Mouse (Mus musculus) kidney, postnatal 0 days (tissue): Measurements from ENCODE around the gene Slc35e1. TPM values are rescaled to one million over a fixed set of nuclear protein-coding genes. Genes with fewer than 3 reads are reported as not detected.

Experiments used
- ATAC-seq: fragments of 200-750 bp; cut with Nextera tagmentation; replicated peaks from 2 replicates; pipeline ENCODE4 v1.8.0; 2017; ENCODE audit warnings: low read depth, moderate number of reproducible peaks, moderate TSS enrichment, moderate library complexity; ENCODE audit not compliant: low FRiP score
- DNase-seq: peaks from one replicate; pipeline ENCODE4 v3.0.0-alpha.2; 2016; ENCODE audit warnings: low spot score
- H3K27ac ChIP-seq: fragments of 300-500 bp; sonication (generic); 2 replicates; pipeline ENCODE4 v1.5.1; 2014; ENCODE audit warnings: mild to moderate bottlenecking
- H3K27me3 ChIP-seq: fragments of 300-500 bp; sonication (generic); 2 replicates; pipeline ENCODE4 v1.6.1; 2014; ENCODE audit warnings: low read length, mixed read lengths; ENCODE audit not compliant: insufficient read depth
- H3K36me3 ChIP-seq: fragments of 300-500 bp; sonication (generic); 2 replicates; pipeline ENCODE4 v1.6.1; 2014; ENCODE audit warnings: low read length, mixed read lengths; ENCODE audit not compliant: insufficient read depth
- H3K4me1 ChIP-seq: fragments of 300-500 bp; sonication (generic); replicated peaks from 2 replicates; pipeline ENCODE4 v1.6.1; 2014; ENCODE audit warnings: antibody characterized with exemption, low read length, mixed read lengths; ENCODE audit not compliant: insufficient read depth
- H3K4me2 ChIP-seq: fragments of 300-500 bp; sonication (generic); 2 replicates; pipeline ENCODE4 v1.6.1; 2014; ENCODE audit warnings: mild to moderate bottlenecking, low read length, moderate library complexity, mixed read lengths
- H3K4me3 ChIP-seq: fragments of 300-500 bp; sonication (generic); replicated peaks from 2 replicates; pipeline ENCODE4 v1.5.1; 2014; ENCODE audit warnings: low read depth, low read length
- H3K9ac ChIP-seq: fragments of 300-500 bp; sonication (generic); 2 replicates; pipeline ENCODE4 v1.6.1; 2014; ENCODE audit warnings: low read depth, low read length
- H3K9me3 ChIP-seq: fragments of 300-500 bp; sonication (generic); replicated peaks from 2 replicates; pipeline ENCODE4 v1.6.1; 2016; ENCODE audit warnings: low read length, inconsistent platforms, mixed read lengths
- CTCF ChIP-seq: IDR thresholded peaks from 2 replicates; pipeline ENCODE4 v1.5.1; 2016; ENCODE audit warnings: antibody characterized with exemption, low read depth, mild to moderate bottlenecking, moderate library complexity
- WGBS: fragments of 180-500 bp; shearing (Covaris S2); extraction: QIAGEN DNeasy Blood & Tissue Kit; methylation state at CpG from one replicate; pipeline ENCODE4 v1.1.7; 2014; 5-methylcytosine and 5-hydroxymethylcytosine counted together
- polyA plus RNA-seq: library from polyadenylated mRNA; unstranded; fragments of >200 nt; fragmentation: Nextera tagmentation; extraction: Ambion mirVana; gene quantifications from 2 replicates; pipeline ENCODE4 v1.2.1, GENCODE M21; 2015

Gene Slc35e1
- polyA plus RNA-seq, 1 experiment from 2014 or later: 9.1 TPM

- Histone ChIP-seq H3K9me3 (no peaks in the 10 kb centered on the region), H3K27ac (no peak overlapping the region), H3K36me3 (0 out of 2 replicates have a peak, but pooled peaks cover 3% of the 10 kb centered on the region), H3K27me3 (no peaks in the 10 kb centered on the region), H3K4me1 (no peaks in the 10 kb centered on the region), H3K4me2 (no peak overlapping the region), H3K9ac (no peak overlapping the region), H3K4me3 (no peak overlapping the region)
- 64% methylated on average over 1 of the region's 1 CpGs for WGBS
- no peak for DNase-seq
- no peak for TF ChIP-seq CTCF
- no peak for ATAC-seq
Observed at GRCm38 (mm10) chr8:72513158-72513557, 20.7 kb upstream of the Slc35e1 start.

- Histone ChIP-seq H3K27ac (no peak overlapping the region), H3K9me3 (no peaks in the 10 kb centered on the region), H3K4me1 (no peaks in the 10 kb centered on the region), H3K27me3 (no peaks in the 10 kb centered on the region), H3K4me2 (no peak overlapping the region), H3K36me3 (0 out of 2 replicates have a peak, but pooled peaks cover 3% of the 10 kb centered on the region), H3K9ac (no peak overlapping the region), H3K4me3 (no peak overlapping the region)
- no peak for DNase-seq
- no peak for ATAC-seq
- TF ChIP-seq CTCF: no peak
- WGBS: 92% methylated on average over 1 of the region's 1 CpGs
Observed at GRCm38 (mm10) chr8:72512648-72513047, 20.2 kb upstream of the Slc35e1 start.

GRCm38 (mm10) chr8:72507505-72507904, 15.1 kb upstream of the Slc35e1 start:
- no peak for ATAC-seq
- no peak overlapping the region for H3K4me3 ChIP-seq
- 0 out of 2 replicates have a peak, but pooled peaks cover 3% of the 10 kb centered on the region for H3K36me3 ChIP-seq

GRCm38 (mm10) chr8:72504637-72505314, 12.4 kb upstream of the Slc35e1 start:
- no peak for TF ChIP-seq CTCF
- Histone ChIP-seq H3K9ac (no peak overlapping the region), H3K27me3 (no peaks in the 10 kb centered on the region), H3K27ac (no peak overlapping the region), H3K4me3 (no peak overlapping the region), H3K36me3 (0 out of 2 replicates have a peak, but pooled peaks cover 3% of the 10 kb centered on the region), H3K9me3 (no peaks in the 10 kb centered on the region), H3K4me1 (no peaks in the 10 kb centered on the region), H3K4me2 (no peak overlapping the region)
- no peak for ATAC-seq
- DNase-seq: no peak

More at GRCm38 (mm10) chr8:72507505-72507904, 15.1 kb upstream of the Slc35e1 start:
- no peak for TF ChIP-seq CTCF
- WGBS: 89% methylated on average over 1 of the region's 1 CpGs
- Histone ChIP-seq H3K27me3 (no peaks in the 10 kb centered on the region), H3K27ac (no peak overlapping the region), H3K9ac (no peak overlapping the region), H3K4me1 (no peaks in the 10 kb centered on the region), H3K9me3 (no peaks in the 10 kb centered on the region), H3K4me2 (no peak overlapping the region)
- DNase-seq: no peak

GRCm38 (mm10) chr8:72504137-72504536, 11.7 kb upstream of the Slc35e1 start:
- Histone ChIP-seq H3K27ac (no peak overlapping the region), H3K4me2 (no peak overlapping the region), H3K4me3 (no peak overlapping the region), H3K4me1 (no peaks in the 10 kb centered on the region), H3K9ac (no peak overlapping the region), H3K9me3 (no peaks in the 10 kb centered on the region), H3K27me3 (no peaks in the 10 kb centered on the region), H3K36me3 (no peaks in the 10 kb centered on the region)
- ATAC-seq (no peak), DNase-seq (no peak)
- no peak for TF ChIP-seq CTCF

GRCm38 (mm10) chr8:72500521-72500931, 8.1 kb upstream of the Slc35e1 start:
- H3K9ac ChIP-seq: no peak overlapping the region
- H3K27me3 ChIP-seq: no peaks in the 10 kb centered on the region
- H3K4me3 ChIP-seq: no peak overlapping the region
- 86% methylated on average over 1 of the region's 1 CpGs for WGBS
- H3K36me3 ChIP-seq: peaks cover 16% of the 10 kb centered on the region; the same call in 1 of the 2 replicates
- H3K4me2 ChIP-seq: no peak overlapping the region
- DNase-seq: no peak
- H3K9me3 ChIP-seq: no peaks in the 10 kb centered on the region
- no peaks in the 10 kb centered on the region for H3K4me1 ChIP-seq
- no peak for ATAC-seq
- TF ChIP-seq CTCF: no peak
- H3K27ac ChIP-seq: no peak overlapping the region
